Mouse (Mus musculus) urinary bladder, adult 18-20 months (tissue): ENCODE results near the gene Zfp641.

Source experiments
- DNase-seq, 2 experiments: peaks; one replicate each; pipeline ENCODE4 v3.0.0; 2022; ENCODE audit warnings: low spot score in 2 of 2, mixed read lengths in 2 of 2

Zfp641 gene

GRCm38 (mm10) chr15:98295628-98296551, at the start of gene Zfp641:
Zfp641 (minus strand) TSS chr15:98296161.
- peak; percentile 10 to 50 for DNase-seq

GRCm38 (mm10) chr15:98340887-98341286, 44.9 kb upstream of the Zfp641 start, which contains the start of gene Olfr284:
Olfr284 (minus strand) TSS chr15:98340987.
- no peak for DNase-seq

DNA sequence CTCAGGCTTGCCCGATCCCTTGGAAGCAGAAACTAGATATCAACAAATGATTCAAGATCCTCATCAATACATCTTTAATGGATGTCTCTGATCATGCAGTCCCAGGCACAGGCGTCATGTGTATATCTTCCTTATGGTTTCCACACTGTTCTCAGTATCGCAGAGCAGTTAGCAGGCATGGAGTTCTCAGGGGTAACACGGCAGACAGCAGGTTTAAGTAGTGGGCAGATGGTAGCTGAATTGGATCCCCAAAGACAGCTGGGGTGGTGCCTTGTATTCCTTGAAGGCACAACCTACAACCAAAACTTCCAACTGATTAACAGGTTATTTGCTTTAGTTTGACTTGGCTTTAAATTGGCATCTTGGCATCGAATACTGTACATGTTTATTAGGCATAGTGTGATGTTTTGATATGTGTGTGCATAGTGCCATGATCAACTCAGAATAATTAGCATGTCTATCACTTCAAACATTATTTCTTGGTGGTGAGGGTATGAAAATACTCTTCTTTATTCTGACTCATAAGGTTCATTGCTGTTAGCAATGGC, 21.3 kb upstream of the Zfp641 start, which contains the start of gene Olfr285:
TSS of gene Olfr285 (minus strand) at position 177 of the 548 bp plus-strand sequence.
- DNase-seq = no peak

DNA sequence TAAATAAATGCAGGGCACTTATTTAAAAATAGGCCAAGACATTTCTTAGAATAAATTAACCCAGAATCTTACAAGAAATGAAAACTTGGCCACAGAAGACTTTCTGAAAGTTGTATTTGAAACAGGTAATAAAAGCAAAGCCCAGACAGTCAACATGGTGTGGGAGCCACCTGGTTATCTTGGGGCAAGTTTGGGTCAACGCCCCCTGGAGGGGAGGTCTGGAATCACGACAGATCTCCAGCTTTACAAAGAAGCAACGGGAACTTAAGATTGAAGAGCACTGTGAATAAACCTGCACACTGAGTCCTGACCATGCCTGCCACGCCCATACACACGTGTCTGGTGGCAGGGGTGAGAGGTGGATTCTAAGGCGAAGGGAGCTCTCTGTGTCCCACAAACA, 19.7 kb upstream of the Zfp641 start:
- DNase-seq = no peak

DNA sequence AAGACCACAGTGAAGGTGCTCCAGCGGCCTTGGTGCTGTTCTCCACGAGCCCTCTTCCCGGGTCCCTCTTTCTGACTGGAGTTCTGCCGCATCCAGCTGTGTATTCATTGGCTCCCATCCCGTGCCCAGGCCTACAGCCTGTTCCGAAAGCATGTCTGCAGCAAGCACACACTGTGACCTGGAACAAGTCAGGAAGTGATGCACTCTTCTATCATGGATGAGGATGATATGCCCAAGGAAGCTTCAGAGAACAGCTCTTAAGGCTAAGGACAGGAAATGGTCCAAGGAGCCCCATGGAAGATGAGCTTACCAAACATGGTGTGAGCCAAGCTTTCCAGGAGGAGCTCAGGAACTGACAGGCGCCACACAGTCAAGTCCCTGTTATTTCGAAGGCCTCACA, 2.3 kb downstream of the Zfp641 start:
- DNase-seq = no peak

GRCm38 (mm10) chr15:98288566-98288965, 7.4 kb downstream of the Zfp641 start:
- no peak for DNase-seq

- DNase-seq = no peak
Measured at GRCm38 (mm10) chr15:98286418-98286817, 9.5 kb downstream of the Zfp641 start.

GRCm38 (mm10) chr15:98257776-98258175, 38.2 kb downstream of the Zfp641 start:
- no peak for DNase-seq

- DNase-seq = no peak
Measured at GRCm38 (mm10) chr15:98257193-98257592, 38.8 kb downstream of the Zfp641 start, which contains the start of gene H1fnt. H1fnt (minus strand) TSS chr15:98257293.

GRCm38 (mm10) chr15:98256271-98256670, 39.7 kb downstream of the Zfp641 start:
- no peak for DNase-seq
